Mouse (Mus musculus): ENCODE measurements around the gene Fzd5.

Gene Fzd5

DNA sequence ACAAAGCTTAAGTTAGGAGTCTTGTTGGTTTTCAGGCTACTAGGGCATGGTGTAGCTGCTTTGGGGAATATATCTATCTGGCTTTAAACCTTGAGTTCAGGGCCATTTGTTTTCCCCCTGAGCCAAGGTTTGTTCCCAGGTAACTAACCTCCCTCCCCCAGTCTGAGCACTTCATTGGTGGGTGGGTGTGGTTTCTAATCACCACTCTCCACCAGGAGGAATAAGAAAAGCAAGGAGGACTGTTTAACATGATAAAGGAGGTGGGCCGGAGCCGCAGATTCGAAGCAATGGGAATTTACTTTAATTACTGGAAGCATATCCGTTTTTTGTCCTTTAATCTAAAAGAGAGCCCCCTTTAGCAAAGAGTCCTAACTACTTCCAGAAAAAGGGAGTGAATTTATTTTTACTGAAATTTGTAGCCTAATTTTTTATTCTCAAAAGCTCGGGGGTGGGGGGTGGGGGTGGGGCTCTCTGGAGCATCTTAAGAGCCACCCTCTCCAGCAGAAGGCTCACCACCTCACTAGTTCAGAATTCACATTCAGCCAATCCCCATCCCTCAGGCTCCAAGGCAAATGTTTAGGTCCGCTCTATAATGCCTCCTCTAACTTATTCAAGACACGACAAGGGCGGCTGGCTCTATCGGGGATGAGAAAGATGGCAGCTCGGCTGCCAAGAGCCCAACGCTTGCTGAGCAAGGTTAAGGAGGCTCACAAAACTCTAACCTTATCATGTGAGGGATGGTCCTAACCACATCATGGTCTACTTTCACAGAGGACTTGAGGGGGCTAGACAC, 3.9 kb downstream of the Fzd5 start:
- no peak for DNase-seq (ENCODE audit: low spot score)

DNA sequence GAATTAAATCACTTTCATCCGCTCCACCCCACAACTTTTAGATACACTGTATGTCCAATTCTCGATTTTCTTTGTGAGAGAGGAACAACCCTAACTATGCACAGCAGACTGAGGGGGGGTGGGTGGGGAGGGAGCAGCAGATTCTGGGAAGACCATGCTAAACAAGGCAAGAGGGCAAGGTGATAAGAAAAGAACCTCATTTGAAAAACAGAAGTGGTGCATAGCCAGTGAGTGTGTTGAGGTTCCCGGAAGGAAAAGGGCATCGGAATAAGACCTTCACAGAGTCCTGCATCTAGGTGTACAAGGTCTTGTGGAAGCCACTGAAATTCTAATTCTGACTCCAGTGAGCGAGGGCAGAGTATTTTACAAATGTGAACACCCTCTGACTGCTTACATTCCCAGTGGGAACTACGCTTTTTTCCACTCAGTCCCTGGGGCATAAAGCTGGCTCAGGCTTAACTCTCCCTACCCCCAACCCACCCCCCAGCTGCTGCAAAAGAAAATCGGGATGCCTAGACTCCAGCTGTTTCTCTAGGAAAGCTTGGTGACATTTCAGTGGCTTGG, 4.8 kb downstream of the Fzd5 start:
- DNase-seq (ENCODE audit: low spot score), result no peak

GRCm38 (mm10) chr1:64732161-64732560, 5.4 kb downstream of the Fzd5 start:
- no peak for DNase-seq (ENCODE audit: low spot score)

GRCm38 (mm10) chr1:64731341-64732020, 6.1 kb downstream of the Fzd5 start:
- DNase-seq (ENCODE audit: low spot score), result no peak

DNA sequence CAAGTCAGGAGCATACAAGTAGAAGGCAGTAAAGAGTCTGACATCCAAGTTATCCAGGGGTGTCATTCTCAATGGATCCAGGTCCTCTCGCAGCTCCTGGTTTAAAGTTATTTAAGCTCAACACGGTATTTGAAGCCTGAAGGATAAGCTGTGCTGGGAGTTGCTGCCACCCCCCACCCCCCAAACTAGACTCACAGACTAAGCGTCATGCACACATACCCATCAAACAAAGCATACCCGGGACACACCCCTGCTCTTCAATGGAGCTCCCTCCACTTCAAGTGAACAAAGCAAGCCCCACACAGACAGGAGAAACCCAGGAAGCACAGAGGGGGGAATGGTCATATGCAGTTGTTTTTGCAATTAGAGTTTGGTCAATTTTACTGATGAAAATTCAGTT, 7.5 kb downstream of the Fzd5 start:
- DNase-seq (ENCODE audit: low spot score), result no peak

- DNase-seq (ENCODE audit: low spot score), result no peak
Measured at GRCm38 (mm10) chr1:64721034-64721587, 16.4 kb downstream of the Fzd5 start.

DNA sequence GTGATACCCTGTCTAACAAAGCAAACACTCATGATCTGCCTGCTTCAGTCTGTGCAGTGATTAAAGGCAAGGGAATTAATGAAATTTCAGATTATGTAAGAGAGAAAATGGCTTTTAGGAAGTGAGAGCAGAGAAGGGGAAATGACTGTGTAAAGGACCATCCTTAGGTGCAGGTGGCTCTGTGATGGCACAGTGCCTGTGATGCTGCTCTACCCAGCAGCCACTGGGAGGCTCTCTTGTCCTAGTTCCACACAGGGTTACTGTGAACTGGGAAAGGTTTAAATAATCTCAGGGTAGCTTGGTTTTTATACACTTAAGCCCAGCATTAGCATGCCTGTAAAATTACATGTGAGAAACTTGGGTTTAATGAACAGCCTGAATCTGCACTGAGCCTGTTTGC, 20.0 kb downstream of the Fzd5 start:
- peak; percentile 46 for DNase-seq (ENCODE audit: low spot score)

DNA sequence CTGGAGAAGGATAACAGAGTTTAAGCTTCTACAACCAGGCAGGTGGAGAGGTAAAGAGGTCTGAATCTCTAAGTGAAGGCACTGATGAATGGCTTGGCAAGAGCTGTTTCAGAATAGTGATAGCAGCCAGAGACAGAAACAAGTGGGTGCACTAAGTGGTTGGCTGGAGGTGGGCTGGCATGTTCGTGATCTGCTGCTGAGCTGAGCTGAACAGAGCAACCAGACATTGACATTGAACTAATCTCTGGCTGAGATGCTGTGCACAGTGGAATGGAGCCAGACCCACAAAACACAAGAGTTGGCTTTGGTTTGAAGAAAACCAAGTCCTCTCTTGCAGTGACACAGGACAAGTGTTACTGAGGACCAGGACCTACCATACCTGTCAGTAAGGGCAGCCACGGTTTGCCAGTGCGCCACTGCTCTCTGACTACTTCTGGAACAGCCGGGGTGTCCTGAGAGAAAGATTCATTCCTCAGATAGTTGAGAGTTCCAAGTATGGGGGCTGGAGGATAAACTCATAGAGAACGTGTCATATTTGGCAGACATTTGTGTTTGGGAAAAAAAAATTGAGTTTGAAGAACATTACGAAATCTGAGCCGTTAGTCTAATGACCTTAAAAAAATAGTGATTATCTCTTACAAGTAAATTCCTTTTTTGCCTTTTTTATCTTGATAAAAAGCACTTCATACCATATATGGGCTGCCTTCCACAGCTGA, 20.8 kb downstream of the Fzd5 start:
- no peak for DNase-seq (ENCODE audit: low spot score)

DNA sequence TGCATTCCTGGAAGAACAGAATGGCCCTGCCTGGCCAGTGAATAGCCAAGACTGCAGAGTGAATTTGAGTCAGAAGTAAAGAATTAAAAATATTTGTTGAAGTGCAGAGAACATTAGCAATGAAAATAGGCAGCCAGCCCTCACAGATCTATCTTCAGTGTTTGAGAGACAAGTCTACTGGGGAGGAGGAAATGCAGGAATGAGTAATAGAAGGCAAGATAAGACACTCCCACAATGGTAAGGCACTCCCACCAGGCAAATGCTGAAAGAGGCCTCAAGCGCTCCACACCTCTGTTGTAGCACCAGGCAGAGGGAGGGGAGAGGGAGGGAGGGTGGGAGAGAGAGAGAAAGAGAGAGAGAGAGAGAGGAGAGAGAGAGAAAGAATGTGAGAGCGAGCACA, 22.1 kb downstream of the Fzd5 start:
- no peak for DNase-seq (ENCODE audit: low spot score)

DNA sequence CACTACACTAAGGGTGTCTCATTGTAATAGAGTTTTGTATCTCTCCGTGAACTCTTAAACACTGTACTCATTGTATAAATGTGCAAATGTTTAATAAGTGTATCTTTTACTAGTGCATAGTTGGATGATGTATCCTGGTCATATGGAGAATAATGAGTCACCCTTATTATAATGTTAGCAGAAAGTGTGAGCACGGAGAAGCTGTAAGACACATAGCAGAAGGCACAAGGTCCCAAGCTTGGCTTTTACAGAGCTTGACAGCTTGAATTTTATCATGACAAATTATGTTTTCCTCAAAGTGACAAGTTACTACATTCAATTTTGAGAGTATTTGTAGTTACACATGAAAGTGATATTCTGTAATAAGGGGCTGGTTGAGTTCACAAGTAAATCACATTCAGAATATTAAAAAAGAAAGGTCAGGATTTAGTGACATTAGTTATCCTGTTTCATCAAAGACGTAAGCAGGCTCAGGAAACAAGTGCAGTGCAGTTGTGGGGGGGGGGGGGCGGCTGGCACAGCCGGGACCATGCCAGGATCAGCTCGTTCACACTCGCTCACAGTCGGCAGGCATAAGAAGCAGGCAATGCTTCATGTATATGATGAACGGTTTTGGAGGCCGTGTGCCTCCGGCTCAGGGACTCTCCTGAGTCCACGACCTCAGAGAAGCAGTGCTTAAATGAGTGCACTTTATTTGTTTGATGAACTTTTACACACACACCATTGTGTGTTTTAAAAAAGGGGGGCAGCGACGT, 25.4 kb downstream of the Fzd5 start:
- DNase-seq (ENCODE audit: low spot score), result no peak

DNA sequence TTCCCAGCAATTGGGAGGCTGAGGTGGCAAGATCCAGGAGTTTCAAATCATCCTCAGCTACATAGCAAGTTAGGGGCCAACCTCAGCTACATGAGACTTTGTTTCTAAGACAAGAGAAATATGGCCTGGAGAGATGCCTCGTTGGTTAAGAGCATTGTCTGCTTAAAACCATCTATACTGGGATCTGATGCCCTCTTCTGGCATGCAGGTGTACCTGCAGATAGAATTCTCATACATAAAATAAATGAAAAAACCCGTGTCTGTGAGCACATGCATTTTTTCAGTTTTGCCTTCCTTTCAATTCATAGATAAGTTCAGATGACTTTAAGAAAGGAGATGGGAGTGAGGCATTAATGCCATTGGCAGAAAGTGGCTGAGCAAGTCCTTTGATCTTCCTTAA, 27.7 kb downstream of the Fzd5 start:
- peak; percentile 40 for DNase-seq (ENCODE audit: low spot score)

DNA sequence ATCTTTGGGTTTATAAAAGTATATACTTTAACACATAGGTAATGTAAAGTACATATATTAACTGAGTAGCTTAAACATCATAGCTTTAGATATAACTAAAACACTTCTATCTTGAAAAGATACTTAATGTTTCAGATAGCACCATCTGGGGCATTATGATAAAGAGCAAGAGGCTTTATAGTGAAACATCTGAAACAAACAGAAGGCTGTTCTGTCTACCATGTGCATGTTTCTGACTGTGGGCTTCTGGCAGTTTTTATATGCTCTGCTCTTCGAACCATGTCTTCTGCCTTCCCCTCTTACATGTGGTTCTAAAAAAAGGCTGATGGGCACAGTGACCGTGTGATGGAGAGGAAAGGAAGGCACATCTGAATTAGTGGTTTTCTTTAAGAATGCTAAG, 30.9 kb downstream of the Fzd5 start:
- no peak for DNase-seq (ENCODE audit: low spot score)

DNA sequence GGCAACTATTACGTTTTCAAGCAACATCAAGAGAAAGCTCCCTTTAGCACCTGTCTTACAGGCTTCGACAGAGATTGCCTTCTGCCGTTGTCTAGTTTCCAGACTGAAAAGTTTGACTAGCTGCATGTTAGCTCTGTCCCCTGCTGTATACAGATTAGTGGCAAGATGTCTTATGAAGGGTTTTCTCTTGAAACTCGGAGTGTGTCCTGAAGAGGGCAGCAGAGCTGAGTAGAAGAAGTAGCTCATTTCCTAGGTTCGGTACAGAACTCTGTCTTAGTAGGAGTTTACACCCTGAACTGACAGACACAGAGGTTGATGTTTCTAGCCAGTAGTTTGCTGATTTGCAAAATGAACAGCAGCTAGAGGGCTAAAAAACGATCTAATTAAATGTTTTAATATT, 32.3 kb downstream of the Fzd5 start:
- peak; percentile 61 for DNase-seq (ENCODE audit: low spot score)

- no peak for DNase-seq (ENCODE audit: low spot score)
Measured at GRCm38 (mm10) chr1:64701780-64702179, 35.8 kb downstream of the Fzd5 start.

DNA sequence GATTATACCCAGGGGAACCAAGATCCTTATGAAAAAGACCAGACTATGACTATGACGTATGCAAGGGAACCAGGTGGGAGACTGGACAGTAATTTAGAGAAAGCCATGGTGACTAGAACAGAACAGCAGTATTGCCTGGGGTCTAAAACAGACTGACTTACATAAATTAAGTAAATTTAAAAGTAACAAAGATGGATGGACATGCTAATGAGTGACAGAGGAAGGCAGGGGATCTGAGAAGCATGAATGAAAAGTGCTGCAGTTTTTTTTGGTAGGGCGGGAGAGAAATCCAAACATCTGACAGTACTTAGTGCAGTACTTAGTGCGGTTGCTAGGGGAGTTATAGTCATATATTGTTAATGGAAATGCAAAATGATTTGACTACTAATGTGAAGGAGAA, 42.4 kb downstream of the Fzd5 start:
- no peak for DNase-seq (ENCODE audit: low spot score)

DNA sequence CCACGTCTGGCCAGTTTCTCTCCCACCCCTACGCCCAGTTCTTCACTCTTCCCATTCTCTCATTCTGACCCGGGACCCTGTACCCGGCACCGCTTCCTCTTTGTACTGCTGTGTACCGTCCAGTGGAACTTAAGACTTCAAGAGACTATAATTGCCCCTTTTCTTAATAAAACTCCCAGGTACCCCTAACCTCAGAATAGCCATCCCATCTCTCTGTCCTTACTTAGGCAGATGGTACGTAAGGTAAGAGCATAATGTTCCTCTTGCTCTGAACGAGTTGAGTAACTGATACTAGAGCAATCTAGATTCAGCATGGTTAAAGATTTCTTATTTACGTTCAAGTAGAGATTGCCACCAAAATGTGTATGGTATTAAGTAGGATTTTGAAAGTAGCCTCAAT, 46.0 kb downstream of the Fzd5 start:
- DNase-seq (ENCODE audit: low spot score), result no peak

DNA sequence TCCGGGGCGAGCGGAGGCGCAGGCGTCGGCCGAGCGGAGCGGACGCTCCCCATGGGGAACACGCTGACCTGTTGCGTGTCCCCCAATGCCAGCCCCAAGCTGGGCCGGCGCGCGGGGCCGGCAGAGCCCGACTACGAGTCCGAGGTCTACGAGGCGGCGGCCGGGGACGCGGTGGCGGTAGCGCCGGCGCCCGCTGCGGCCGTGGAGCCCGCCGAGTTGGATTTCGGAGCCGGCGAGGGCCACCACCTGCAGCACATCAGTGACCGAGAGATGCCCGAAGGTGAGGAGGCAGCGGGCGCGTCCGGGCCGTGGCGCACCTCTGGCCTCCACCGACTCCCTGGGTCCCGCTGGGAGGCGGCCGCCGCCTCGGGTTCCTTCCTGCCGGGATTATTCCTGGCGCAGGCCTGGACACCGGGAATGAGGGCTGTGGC, 46.4 kb downstream of the Fzd5 start:
- no peak for DNase-seq (ENCODE audit: low spot score)

DNA sequence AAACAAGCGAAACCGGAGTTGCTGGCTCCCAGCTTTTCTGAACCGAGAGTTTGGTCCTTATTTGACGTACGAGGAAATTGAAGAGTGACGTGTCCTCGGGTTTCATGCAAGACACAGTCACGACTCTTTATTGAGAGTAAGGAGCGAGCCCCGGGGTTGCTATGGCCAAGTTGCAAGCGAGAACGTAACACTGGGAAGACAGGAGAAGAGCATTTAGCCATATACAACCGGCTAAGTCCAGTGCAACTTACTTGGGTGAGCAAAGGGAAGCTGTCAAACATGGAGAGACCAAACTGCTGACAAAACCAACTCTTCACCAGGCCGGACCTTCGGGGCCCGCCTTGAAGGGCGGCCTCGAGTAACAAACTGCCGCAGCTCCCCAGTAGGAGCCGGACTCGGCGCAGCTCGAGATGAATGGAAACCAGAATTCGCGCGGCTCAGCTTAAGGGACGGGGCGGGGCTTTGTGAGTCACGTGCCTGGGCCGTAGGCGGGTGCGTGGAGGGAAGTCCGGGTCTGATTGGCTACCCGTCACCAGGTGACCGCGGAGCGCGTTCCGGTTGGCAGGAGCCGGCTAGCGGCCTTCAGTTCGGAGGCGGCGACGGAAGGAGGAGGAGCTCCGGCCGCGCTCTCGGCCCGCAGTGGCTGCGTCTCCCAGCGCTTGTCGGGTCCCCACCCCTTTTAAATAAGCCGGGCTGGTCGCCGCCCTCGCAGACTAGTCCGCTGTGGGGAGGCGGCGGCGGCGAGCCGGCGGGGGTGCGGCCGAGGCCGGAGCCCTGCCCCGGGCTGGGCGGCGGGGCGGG, 47.1 kb downstream of the Fzd5 start, which contains the start of gene Ccnyl1:
TSS of gene Ccnyl1 (plus strand) at position 243 of the 801 bp plus-strand sequence.
- DNase-seq (ENCODE audit: low spot score), result peak; percentile 97

DNA sequence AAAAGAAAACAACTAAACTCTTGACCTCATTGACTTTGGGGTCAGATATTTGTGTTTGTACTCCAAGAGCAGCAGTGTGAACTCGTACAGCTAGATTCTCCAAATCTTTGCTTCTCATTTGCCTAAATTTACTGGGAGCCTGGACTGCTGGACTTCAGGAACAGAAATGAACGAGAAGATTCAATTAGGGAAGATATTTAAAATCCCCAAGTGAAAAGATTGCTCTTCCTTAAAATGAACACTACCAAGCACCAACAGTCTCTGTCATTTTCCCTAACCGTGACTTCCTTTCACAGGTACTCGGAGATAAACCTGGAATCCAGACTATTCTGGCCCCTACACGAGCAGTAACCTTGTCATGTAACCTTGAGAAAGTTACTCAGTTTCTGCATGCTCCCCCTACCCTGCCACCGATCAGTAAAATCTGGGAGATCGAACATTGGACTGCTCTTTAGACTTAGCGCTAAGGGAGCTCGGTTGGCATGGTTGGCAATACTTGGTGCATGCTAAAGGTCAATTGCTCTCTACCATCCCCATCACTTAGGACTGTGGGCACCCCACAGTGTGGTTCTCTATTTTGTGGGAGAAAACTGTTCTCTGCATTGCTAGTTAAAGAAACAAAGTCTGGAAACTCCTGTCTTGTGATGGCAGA, 47.9 kb downstream of the Fzd5 start:
- DNase-seq (ENCODE audit: low spot score), result peak; percentile 8

GRCm38 (mm10) chr1:64688046-64688445, 49.5 kb downstream of the Fzd5 start:
- DNase-seq (ENCODE audit: low spot score), result no peak
